Mouse (Mus musculus) CD4-positive, CD25-positive, alpha-beta regulatory T cell, adult 4 months (primary cell): ENCODE results near the gene Trrap. TPM values are rescaled to one million over a fixed set of nuclear protein-coding genes. Genes with fewer than 3 reads are reported as not detected.

Experiments
- ATAC-seq: one replicate; pipeline ENCODE4 v1.8.0; 2017
- polyA plus RNA-seq, 2 experiments: library from polyadenylated mRNA; unstranded; fragments of 100-300 nt; shearing (Covaris generic); gene quantifications; one replicate each; pipeline ENCODE4 v1.2.1; 2017

Gene Trrap
- polyA plus RNA-seq, 2 experiments from 2014 or later: 65.1 to 109 TPM

- ATAC-seq: no peak
Observed at GRCm38 (mm10) chr5:144872867-144873266, 105.3 kb downstream of the Trrap start.

- ATAC-seq: no peak
Observed at GRCm38 (mm10) chr5:144875227-144875626, 107.7 kb downstream of the Trrap start.

- no peak for ATAC-seq
Observed at GRCm38 (mm10) chr5:144875892-144876291, 108.4 kb downstream of the Trrap start.

- ATAC-seq: no peak
Observed at GRCm38 (mm10) chr5:144877021-144877420, 109.5 kb downstream of the Trrap start.

- no peak for ATAC-seq
Observed at GRCm38 (mm10) chr5:144881670-144882399, 114.3 kb downstream of the Trrap start.

- no peak for ATAC-seq
Observed at GRCm38 (mm10) chr5:144884629-144885217, 117.2 kb downstream of the Trrap start.

- no peak for ATAC-seq
Observed at GRCm38 (mm10) chr5:144885968-144886650, 118.6 kb downstream of the Trrap start.

GRCm38 (mm10) chr5:144891276-144891675, 123.7 kb downstream of the Trrap start:
- no peak for ATAC-seq

GRCm38 (mm10) chr5:144897881-144898280, 130.3 kb downstream of the Trrap start:
- no peak for ATAC-seq

GRCm38 (mm10) chr5:144898448-144899052, 131.0 kb downstream of the Trrap start:
- no peak for ATAC-seq

GRCm38 (mm10) chr5:144901035-144901434, 133.5 kb downstream of the Trrap start:
- no peak for ATAC-seq

- no peak for ATAC-seq
Observed at GRCm38 (mm10) chr5:144901791-144902190, 134.3 kb downstream of the Trrap start.

- ATAC-seq: no peak
Observed at GRCm38 (mm10) chr5:144904356-144905134, 137.0 kb downstream of the Trrap start.

GRCm38 (mm10) chr5:144907591-144907990, 140.1 kb downstream of the Trrap start:
- peak; percentile 32 for ATAC-seq

Other genes starting within 250 kb of the Trrap start
- not detected for gene Nptx2, start 221.8 kb upstream of the Trrap start, polyA plus RNA-seq
- not detected for gene Tmem130, start 5.9 kb upstream of the Trrap start, polyA plus RNA-seq
- 1 to 10 TPM; 4.6 to 4.8 TPM for gene Smurf1, start 198.1 kb downstream of the Trrap start, polyA plus RNA-seq